Mouse (Mus musculus) ovary, postnatal 10 days (tissue): ENCODE measurements around the gene Myh2.

Experiments used
- DNase-seq: peaks from one replicate; pipeline ENCODE4 v3.0.0; 2022; ENCODE audit warnings: low spot score

Gene Myh2

DNA sequence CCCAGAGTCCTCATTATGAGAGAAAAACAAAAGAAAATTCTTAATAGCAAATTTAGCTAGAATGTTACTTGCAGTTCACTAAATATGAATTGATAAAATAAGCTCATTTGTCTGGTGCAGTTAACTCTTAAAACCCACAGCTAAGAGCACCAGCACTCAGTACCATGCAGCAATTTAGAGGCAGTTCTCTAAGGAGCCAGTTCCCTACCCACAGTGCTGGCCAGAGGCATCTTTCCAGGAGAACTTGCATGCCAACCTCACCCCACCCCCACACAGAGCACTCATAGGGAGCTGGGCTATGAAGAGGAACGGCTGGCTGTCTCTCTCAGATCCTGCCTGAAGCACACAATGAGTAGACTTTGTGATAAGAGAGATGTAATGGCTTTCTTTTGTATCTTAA, 17.7 kb upstream of the Myh2 start:
- no peak for DNase-seq

DNA sequence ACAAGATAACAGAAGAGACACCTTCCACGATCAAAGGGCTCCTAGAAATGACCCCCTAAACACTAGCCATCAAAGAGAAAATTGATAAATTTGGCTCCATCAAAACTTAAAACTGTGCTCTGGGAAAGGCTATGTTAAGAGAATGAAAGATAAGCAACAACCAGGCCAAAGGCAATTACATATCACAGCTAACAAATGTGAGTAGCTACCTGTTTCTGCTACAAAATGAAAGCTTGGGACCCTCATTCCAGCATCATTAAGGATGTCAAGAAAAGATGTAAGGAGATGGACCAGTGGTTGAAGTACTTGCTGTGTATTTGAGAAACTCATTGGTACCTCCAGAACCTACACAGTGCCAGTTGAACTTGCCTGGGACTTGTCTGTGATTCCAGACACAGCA, 17.0 kb upstream of the Myh2 start:
- no peak for DNase-seq

DNA sequence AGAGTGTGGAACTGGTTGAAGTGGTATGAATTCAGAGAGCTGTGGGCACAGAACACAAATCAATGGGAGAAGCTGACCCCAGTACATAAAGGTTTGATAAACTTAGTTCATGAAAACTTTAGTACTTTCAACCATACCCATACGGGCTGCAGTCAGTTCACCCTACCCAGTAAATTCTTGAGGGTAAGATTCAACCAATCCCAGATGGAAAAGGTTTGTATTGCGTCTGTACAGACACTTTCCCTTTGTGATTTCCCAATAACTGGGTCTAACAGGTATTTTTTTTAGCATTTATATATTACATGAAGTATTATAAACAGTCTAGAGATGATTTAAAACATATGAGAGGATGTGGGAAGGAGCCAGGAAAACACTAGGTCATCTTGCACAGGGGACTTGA, 15.2 kb upstream of the Myh2 start:
- DNase-seq: no peak

DNA sequence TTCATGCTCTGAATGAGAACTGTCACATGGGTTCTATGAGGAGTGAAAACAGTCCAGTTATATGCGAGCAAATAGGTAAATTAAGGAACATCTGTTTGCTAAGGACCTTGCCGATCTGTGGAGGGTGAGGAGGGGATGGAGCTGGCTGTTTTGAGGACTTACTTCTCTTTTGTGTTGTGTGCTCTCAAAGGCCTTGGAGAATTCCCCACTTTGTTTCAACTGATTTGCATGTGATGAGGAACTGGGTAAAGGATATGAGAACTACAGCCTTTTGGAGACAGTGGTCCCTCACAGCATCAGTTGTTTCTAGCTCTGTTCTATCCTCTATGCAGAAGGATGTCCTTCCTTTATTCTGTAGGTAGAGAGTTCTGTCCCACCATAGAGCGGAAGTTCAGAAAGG, 10.7 kb upstream of the Myh2 start:
- no peak for DNase-seq

DNA sequence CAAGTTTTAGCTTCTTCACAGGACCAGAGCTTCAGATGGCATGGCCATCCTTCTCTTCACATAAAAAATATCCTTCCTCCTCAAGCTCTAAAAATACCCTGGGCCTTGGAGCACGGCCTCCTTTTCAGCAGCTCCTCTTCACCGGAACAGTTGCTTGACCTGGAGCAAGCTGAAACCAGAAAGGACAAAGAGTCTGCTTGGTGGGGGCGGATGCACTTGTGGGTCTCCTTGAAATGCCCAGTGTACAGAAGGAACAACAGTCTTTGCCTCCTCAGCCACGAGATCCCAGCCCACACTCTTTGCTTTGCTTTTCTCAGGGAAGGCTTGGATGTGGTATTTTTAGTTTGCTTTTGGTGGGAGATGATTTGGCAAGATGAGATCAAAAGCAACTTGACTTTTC, 7.1 kb upstream of the Myh2 start:
- no peak for DNase-seq

DNA sequence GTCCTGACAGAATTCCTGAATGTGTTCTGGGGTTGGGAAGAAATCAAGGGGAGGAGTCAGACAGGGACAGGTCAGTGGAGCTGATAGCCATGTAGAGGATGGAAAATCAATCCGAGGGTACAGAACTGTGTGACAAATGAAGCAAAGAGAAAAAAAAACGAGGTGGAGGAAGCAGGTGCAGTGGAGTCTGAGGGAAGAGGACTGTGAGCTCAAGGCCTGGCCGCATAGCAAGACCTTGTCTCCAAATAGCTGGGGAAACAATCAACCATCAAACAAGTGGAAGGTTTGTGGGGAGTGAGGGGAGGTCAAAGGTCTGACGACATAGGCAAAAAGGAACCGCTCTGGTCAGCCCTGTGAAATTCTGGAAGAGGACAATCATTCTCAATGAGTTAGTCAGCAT, 6.0 kb upstream of the Myh2 start:
- DNase-seq: no peak

DNA sequence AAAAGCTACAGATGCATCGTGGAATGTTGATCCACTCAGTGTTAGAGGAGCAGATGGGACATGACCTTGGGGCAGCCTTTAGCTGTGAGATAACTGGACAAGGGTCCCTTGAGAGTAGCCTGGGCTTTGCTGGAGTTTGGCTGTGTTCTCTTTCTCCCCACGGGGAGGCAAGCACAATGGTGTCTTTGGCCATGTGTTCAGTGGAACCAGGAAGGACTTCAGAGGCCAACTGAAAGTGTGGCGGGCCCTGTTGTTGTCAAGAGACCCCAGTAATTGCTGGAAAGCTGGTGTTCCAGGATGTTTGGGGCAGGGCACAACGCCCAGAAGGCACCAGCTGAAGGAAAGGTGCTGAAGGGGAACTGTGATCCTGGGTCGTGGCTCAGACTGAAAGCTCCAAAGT, 1.5 kb upstream of the Myh2 start:
- DNase-seq: no peak

DNA sequence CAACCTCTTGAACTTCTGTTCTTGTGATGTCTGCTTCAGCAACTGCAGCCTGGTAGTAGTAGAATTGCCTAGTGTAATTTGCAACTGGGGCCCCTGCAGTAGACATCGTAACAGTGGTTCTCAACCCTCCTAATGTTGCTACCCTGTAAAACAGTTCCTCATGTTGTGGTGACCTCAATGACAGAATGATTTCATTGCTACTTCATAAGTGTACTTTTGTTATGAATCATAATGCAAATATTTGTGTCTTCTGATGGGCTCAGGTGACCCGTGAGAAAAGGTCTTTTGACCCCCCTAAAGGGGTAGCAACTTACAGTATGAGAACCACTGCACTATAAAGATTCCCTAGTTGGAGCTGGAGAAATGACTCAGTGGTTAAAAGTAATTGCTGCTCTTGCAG, 1.6 kb downstream of the Myh2 start:
- DNase-seq: no peak

DNA sequence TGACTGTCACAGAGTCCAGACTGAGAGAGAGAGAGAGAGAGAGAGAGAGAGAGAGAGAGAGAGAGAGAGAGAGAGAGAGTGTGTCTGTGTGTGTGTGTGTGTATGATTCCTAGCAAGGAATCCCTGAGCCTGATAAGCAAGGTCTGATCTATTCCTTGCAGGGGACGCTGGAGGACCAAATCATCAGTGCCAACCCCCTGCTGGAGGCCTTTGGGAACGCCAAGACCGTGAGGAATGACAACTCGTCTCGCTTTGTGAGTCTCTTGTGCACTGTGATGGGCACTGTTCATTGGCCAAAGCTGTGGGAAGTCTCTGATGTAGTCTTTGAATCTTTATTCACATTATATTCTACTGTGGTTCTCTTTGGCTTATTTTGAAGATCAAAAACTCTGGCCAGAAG, 5.5 kb downstream of the Myh2 start:
- DNase-seq: no peak

DNA sequence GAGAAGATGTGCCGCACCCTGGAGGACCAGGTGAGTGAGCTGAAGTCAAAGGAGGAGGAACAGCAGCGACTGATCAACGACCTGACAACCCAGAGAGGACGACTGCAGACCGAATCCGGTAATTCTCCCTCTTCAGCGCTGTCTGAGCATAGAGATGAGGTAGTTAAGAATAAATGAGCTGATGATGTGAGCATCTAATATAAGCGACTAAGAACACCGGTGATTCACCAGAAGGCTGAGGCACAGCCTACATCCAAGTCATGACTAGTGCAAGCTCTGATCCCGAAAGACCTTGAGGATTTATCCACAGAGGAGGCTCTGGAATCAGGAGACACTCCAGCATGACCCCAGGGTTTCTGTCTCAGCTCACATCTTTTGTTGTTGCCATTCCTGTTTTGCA, 19.5 kb downstream of the Myh2 start:
- DNase-seq: no peak

DNA sequence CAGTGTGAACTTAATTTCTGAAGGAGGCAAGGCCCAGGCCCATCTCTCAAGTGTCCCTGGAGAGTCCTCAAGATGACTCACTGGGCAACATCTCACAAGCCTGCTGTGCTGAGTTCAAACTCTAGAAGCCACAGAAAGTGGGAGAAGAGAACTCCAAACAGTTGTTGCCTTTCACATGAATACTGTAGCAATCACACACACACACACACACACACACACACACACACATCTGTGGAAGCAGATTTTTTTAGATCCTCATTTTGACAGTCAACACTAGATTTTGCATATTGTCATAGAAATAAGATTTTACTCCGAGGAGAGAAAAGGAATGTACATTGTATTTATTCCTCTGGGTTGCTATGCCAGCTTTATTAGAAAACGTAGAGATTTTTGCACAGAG, 20.0 kb downstream of the Myh2 start:
- DNase-seq: no peak

DNA sequence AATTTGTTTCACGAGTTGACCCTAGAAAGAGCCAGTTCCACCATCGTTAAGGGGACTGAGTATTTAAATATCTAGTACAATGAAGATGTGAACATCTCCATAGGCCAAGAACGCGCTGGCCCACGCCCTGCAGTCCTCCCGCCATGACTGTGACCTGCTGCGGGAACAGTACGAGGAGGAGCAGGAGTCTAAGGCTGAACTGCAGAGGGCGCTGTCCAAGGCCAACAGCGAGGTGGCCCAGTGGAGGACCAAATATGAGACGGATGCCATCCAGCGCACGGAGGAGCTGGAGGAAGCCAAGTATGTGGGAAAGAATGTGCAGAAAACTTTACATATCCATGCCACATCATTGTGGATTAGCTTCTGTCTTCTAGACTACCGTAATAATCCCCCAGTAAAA, 20.7 kb downstream of the Myh2 start:
- no peak for DNase-seq

DNA sequence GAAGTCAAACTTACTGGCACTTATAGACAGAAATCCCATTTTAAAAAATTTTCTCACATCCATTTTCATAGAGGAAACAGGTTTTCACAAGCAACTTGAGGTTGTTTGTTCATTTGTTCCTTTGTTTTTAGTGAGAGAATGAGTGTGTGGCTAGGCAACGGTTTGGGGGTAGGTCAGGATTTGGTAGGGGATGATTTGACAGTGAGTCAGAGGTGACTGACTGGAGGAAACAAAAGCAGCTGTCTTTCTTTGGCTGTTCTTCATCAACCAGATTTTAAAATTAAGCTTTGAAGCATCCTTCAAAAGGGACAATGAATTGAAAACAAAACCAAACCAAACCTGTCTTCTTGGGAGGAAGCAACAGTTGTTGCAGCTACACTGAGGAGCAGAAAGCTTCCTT, 28.5 kb downstream of the Myh2 start:
- DNase-seq: no peak

DNA sequence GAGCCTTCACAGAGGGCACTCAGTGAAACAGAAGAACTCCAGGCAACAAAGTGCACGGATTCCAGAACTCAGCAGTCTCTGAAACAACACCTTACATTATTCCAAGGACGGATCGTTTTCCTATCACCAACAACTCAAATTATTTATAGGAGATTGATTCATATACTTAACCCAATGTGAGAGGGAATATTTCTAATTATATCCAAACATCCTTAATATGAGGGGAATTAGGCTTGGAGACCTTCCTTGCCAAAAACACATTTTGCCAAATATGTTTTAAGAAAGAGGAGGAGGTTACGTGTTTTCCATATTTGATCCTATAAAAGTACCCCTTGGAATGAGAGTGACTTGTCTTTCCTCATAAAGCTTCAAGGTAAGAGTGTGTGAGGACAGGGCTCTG, 28.9 kb downstream of the Myh2 start, which contains the start of gene Myh1:
Gene Myh1 (plus strand): TSS at position 301 of the 400 bp plus-strand sequence.
- no peak for DNase-seq

DNA sequence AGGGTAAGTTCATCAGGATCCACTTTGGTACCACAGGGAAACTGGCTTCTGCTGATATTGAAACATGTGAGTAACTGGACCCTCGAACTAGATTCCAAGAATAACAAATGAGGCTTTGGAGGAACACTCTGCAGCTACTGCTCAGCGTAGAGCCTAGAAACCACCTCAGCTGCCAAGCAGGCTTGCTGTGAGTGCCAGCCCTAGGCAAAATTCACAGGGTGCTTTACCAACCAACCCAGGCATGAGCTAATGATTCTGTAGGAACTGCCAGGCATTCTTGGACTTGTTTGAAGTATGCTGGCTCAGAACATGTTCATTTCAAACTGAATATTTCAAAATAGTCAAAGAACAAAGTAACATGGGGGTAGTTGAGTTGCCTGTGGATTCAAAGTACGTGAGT, 33.9 kb downstream of the Myh2 start:
- DNase-seq: no peak

DNA sequence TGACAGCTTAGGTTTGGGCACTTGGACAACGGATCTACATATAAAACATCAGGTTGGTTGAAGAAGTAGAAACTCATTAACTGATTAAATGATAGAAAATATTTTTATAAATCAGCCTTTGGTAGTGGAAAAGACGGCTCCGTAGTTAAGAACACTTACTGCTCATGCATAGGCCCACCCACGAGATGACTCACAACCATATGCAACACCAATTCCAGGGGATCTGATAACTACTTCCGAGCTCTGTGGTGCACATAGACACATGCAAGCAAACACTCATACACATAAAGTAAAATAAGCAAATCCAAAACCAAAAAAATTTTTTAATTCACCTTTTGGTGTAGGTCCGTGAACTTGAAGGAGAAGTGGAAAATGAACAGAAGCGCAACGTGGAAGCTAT, 51.0 kb downstream of the Myh2 start:
- no peak for DNase-seq

DNA sequence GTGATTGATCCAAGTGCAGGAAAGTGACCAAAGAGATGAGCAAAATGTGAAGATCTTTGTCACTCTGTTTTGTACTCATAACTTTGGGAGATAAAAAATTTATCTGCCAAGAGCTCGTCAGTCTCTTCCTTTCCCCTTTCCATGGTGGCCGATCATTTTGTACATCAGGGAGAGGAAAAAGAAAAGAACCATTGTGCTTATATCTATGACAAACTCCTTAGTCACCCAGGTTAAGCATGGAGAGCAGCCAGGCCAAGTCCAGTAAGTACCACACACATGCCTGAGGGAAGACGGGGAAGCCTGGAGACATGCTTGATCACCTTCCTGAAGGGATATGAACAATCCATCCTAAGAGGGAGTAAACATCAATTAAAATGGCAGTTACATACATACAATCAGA, 53.6 kb downstream of the Myh2 start:
- DNase-seq: no peak

DNA sequence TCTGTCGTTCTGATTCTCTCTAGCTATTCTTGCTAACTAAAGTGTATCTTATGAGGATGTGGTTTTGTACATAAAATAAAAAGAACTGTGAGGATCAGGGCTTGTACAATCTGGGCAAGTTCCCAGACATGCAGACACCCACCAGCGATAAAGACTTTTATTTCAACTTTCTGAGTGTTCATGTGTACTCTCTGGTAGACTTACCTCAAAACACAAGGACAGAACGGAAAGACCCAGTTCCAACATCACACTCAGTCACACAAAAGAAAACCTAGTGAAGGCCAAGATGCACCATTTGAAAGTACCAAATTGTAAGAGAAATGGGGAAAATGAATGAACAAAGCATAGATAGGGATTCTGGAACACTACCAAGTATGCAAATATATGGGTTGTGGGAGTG, 57.9 kb downstream of the Myh2 start:
- DNase-seq: no peak

DNA sequence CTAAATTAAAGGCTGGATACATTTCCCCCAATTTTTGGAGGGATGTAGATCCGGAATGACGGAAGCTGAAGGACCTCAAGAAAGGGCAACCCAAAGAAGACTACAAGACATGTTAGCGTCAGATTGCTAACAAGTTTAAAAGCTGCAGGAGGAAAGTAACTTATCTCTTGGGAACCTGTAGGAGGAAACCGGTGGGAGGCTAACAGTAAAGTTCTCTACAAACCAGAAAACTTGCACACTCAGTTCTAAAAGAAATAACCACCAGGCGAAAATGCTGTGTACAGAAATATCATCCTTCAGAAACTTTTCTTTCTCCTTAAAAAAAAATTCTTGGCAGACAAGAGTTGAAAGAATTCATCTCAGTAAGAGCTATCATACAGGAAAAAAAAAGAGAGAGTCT, 58.3 kb downstream of the Myh2 start:
- no peak for DNase-seq

DNA sequence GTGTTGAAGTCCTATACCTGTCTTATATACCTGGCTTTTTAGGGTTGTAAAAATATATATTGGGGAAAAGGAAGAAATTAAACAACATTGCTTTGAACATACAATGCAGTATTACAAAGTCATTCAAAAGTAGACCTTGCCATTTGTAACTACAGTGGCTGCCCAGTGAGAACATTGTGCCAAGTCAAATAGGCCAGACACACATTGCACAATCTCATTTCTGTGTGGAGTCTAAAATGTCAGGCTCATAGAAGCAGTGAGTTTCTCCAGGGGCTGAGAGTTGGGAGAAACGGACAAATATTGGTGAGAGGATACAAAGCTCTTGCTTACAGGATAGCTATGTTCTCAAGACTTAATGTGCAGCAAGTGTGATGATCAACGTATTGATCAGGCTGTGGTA, 59.1 kb downstream of the Myh2 start:
- no peak for DNase-seq

DNA sequence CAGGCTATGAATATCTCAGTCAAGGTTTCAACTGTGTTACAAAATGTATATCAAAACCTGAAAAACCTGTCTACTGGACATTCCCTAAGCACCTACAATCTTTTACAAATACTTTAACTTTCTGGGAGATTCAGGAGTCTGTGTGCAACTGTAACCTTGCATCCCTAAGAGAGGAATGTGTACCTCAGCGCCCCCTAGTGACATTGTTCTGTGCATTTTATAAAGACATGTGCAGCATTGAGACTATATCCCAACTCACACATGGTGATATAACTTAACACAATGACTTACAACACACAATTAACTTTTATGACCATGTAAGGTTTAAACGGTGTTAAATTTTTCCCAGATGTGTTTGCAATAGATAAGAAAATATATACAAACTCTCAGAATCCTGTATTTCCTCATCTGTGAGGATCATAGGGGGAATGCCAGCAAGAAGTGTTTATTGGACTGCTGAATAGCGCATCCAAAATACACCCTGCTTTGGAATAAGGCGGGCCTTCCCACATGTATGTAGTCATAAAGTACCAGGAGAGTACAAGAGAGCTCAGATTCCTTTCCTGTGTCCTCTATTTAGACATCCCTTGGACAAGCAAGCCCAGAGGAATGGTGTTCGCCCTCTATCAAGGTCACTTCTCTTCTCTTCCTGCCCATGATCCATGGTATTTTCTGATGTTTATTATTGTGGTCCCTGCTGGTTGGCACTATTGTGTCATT, 65.0 kb downstream of the Myh2 start:
- peak; percentile 5 for DNase-seq

DNA sequence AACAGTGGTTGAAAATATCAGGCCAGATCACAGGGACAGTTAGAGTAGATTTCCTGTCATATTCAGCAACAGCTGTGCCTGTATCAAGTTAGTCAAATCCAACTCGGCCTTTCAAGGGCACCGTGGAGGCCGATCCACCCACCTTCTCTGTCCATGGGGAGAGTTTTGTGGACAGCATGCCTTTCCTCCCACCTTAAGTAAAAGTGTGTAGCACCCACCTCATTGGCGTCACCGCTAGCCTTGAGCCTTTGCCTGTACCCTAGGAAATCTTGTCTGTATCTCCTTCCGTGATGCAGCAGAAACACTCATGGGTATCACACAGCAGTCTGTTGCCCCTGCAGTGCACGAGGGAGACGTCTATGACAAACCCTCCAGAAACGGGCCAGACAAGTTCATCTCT, 66.0 kb downstream of the Myh2 start:
- DNase-seq: no peak

DNA sequence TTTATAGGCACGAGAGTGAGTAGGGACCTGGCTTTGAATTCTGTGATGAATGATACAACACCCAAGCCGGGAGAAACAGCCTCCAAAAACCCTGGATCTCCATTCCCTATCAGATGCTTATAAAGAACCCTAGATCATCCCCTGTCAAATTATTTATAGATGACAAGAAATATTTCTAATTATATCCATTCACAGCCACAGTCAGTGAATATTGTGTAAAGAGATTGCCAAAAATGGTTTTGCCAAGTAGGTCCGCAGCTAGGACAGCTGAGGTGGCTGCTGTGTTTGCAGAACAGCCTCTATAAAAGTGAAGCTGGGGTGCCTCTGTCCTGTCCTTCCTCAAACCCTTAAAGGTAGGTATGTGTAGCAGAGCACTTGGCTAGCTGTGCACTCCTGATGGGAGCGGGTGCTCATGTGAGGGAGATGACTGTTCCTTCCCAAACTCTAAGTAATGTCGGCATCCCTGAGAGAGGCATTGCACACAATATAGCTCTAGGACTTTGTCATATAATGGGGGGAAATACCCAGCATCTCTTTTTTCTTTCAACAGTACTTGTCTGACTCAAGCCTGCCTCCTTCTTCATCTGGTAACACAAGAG, 66.8 kb downstream of the Myh2 start, which contains the start of gene Myh4:
Gene Myh4 (plus strand): TSS at position 549 of the 599 bp plus-strand sequence.
- no peak for DNase-seq

DNA sequence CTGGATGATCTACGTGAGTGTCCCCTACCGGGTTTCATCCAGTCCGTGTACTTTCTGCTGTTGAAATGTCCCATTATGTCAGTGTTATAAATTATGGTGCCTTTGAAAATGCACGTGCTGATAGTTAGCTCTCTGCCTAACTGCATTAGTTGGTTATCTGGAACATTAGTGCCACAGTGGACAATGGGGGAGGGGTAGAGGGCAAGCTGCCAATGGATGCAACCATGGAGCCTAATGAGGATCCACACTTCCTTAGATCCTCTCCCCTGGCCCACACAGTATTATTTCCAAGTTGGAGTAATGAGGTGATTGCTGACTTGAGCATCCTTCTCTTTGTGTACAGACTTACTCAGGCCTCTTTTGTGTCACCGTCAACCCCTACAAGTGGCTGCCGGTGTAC, 70.2 kb downstream of the Myh2 start:
- no peak for DNase-seq
